Mouse (Mus musculus) myocyte (in vitro differentiated cells): ENCODE data around the gene Olfr286. TPM values are rescaled to one million over a fixed set of nuclear protein-coding genes. Genes with fewer than 3 reads are reported as not detected.

Experiments
- H3K27me3 ChIP-seq: one replicate; pipeline ENCODE4 v1.6.1; 2011; ENCODE audit not compliant: control insufficient read depth, insufficient read depth, insufficient read length
- H3K36me3 ChIP-seq: one replicate; pipeline ENCODE4 v1.6.1; 2011; ENCODE audit not compliant: control insufficient read depth, insufficient read depth
- H3K4me2 ChIP-seq: one replicate; pipeline ENCODE4 v1.6.1; 2011; ENCODE audit warnings: low read depth, control low read depth
- H3K4me3 ChIP-seq: one replicate; pipeline ENCODE4 v1.5.1; 2011; ENCODE audit warnings: mild to moderate bottlenecking, control low read depth, moderate library complexity
- H3K79me2 ChIP-seq: one replicate; pipeline ENCODE4 v1.6.1; 2011; ENCODE audit not compliant: control insufficient read depth, insufficient read depth
- H3ac ChIP-seq: one replicate; pipeline ENCODE4 v1.6.1; 2011; ENCODE audit not compliant: control insufficient read depth, insufficient read length
- CEBPB ChIP-seq: IDR thresholded peaks from 2 replicates; pipeline ENCODE4 v1.6.1; 2011; ENCODE audit warnings: mild to moderate bottlenecking, moderate library complexity; ENCODE audit not compliant: poor library complexity, insufficient read depth, severe bottlenecking
- E2F4 ChIP-seq: IDR thresholded peaks from one replicate; pipeline ENCODE4 v1.6.1; 2011; ENCODE audit warnings: mild to moderate bottlenecking, control low read depth, moderate library complexity; ENCODE audit not compliant: insufficient read depth
- MAX ChIP-seq: IDR thresholded peaks from one replicate; pipeline ENCODE4 v1.6.1; 2011; ENCODE audit warnings: low read depth, mild to moderate bottlenecking, control low read depth
- MYOD1 ChIP-seq, 3 experiments: IDR thresholded peaks; one replicate each; pipeline ENCODE4 v1.6.1; 2011; ENCODE audit warnings: control low read depth in 2 of 3, low read depth in 2 of 3, mild to moderate bottlenecking in 2 of 3, moderate library complexity in 1 of 3; ENCODE audit not compliant: insufficient read length in 2 of 3, control insufficient read depth in 1 of 3
- MYOG ChIP-seq, 3 experiments: IDR thresholded peaks; one replicate each; pipeline ENCODE4 v1.6.1; 2011; ENCODE audit warnings: control low read depth in 2 of 3, low read depth in 2 of 3, mild to moderate bottlenecking in 2 of 3; ENCODE audit not compliant: insufficient read length in 2 of 3, control insufficient read depth in 1 of 3, insufficient read depth in 1 of 3
- POLR2A ChIP-seq: IDR thresholded peaks from one replicate; pipeline ENCODE4 v1.6.1; 2011; ENCODE audit warnings: low read depth, mild to moderate bottlenecking, control low read depth, moderate library complexity; ENCODE audit not compliant: insufficient read length
- POLR2AphosphoS2 ChIP-seq: IDR thresholded peaks from one replicate; pipeline ENCODE4 v1.6.1; 2011; ENCODE audit warnings: low read depth, control low read depth; ENCODE audit not compliant: insufficient read length
- REST ChIP-seq: IDR thresholded peaks from one replicate; pipeline ENCODE4 v1.6.1; 2011; ENCODE audit warnings: mild to moderate bottlenecking, control low read depth, moderate library complexity; ENCODE audit not compliant: insufficient read depth, insufficient read length
- SRF ChIP-seq: IDR thresholded peaks from one replicate; pipeline ENCODE4 v1.6.1; 2011; ENCODE audit warnings: low read depth; ENCODE audit not compliant: control insufficient read depth, insufficient read length
- TCF12 ChIP-seq: IDR thresholded peaks from one replicate; pipeline ENCODE4 v1.6.1; 2011; ENCODE audit warnings: mild to moderate bottlenecking, control low read depth; ENCODE audit not compliant: poor library complexity, insufficient read depth, severe bottlenecking
- TCF3 ChIP-seq: IDR thresholded peaks from one replicate; pipeline ENCODE4 v1.6.1; 2011; ENCODE audit warnings: low read depth, control low read depth; ENCODE audit not compliant: insufficient read length
- USF1 ChIP-seq: IDR thresholded peaks from one replicate; pipeline ENCODE4 v1.6.1; 2011; ENCODE audit warnings: low read depth, mild to moderate bottlenecking, control low read depth, moderate library complexity
- polyA plus RNA-seq: library from polyadenylated mRNA; unstranded; fragments of >200 nt; fragmentation: generic; extraction: Trizol; gene quantifications from one replicate; pipeline ENCODE4 v1.2.1, GENCODE M21; 2012; ENCODE audit warnings: missing spikeins

Olfr286 gene
- polyA plus RNA-seq: not detected

- Histone ChIP-seq H3K79me2 (no peaks in the 10 kb centered on the region), H3K4me2 (no peak within 1 kb of the TSS), H3K27me3 (peaks cover 25% of the 10 kb centered on the region), H3ac (no peak within 1 kb of the TSS), H3K4me3 (no peak within 1 kb of the TSS), H3K36me3 (no peaks in the 10 kb centered on the region)
- no peak for TF ChIP-seq MYOG (IDR thresholded peaks at IDR 0.05; ENCODE audit: control insufficient read depth in 1 of 3, insufficient read depth in 1 of 3, insufficient read length in 2 of 3, low read depth in 2 of 3)
- TF ChIP-seq USF1: no peak
- TF ChIP-seq TCF12: no peak
- TF ChIP-seq TCF3: no peak
- no peak for TF ChIP-seq MYOD1 (IDR thresholded peaks at IDR 0.05; ENCODE audit: control insufficient read depth in 1 of 3, insufficient read length in 2 of 3, low read depth in 2 of 3)
- TF ChIP-seq MAX: no peak
- TF ChIP-seq SRF: no peak
- no peak for TF ChIP-seq REST
- TF ChIP-seq E2F4: no peak
- TF ChIP-seq POLR2A: no peak
- TF ChIP-seq POLR2AphosphoS2: no peak
- no peak for TF ChIP-seq CEBPB
Measured at GRCm38 (mm10) chr15:98234350-98234749, at the start of gene Olfr286. TSS of gene Olfr286 (minus strand) at chr15:98234450.

GRCm38 (mm10) chr15:98257776-98258175, 23.5 kb upstream of the Olfr286 start:
- Histone ChIP-seq H3K4me2 (no peak overlapping the region), H3K36me3 (no peaks in the 10 kb centered on the region), H3K4me3 (no peak overlapping the region), H3ac (no peak overlapping the region), H3K27me3 (no peaks in the 10 kb centered on the region), H3K79me2 (no peaks in the 10 kb centered on the region)
- no peak for TF ChIP-seq USF1
- TF ChIP-seq MYOG (IDR thresholded peaks at IDR 0.05; ENCODE audit: control insufficient read depth in 1 of 3, insufficient read depth in 1 of 3, insufficient read length in 2 of 3, low read depth in 2 of 3): no peak
- TF ChIP-seq POLR2A: no peak
- TF ChIP-seq POLR2AphosphoS2: no peak
- no peak for TF ChIP-seq CEBPB
- TF ChIP-seq REST: no peak
- TF ChIP-seq MYOD1 (IDR thresholded peaks at IDR 0.05; ENCODE audit: control insufficient read depth in 1 of 3, insufficient read length in 2 of 3, low read depth in 2 of 3): no peak
- TF ChIP-seq TCF12: no peak
- no peak for TF ChIP-seq TCF3
- no peak for TF ChIP-seq MAX
- TF ChIP-seq SRF: no peak
- TF ChIP-seq E2F4: no peak

- Histone ChIP-seq H3K79me2 (no peaks in the 10 kb centered on the region), H3ac (no peak within 1 kb of the TSS), H3K4me3 (no peak within 1 kb of the TSS), H3K36me3 (no peaks in the 10 kb centered on the region), H3K27me3 (no peaks in the 10 kb centered on the region), H3K4me2 (no peak within 1 kb of the TSS)
- no peak for TF ChIP-seq TCF3
- TF ChIP-seq E2F4: no peak
- TF ChIP-seq POLR2AphosphoS2: no peak
- no peak for TF ChIP-seq CEBPB
- no peak for TF ChIP-seq USF1
- no peak for TF ChIP-seq TCF12
- no peak for TF ChIP-seq MYOG (IDR thresholded peaks at IDR 0.05; ENCODE audit: control insufficient read depth in 1 of 3, insufficient read depth in 1 of 3, insufficient read length in 2 of 3, low read depth in 2 of 3)
- TF ChIP-seq REST: no peak
- TF ChIP-seq SRF: no peak
Measured at GRCm38 (mm10) chr15:98257193-98257592, 22.9 kb upstream of the Olfr286 start, which contains the start of gene H1fnt. TSS of gene H1fnt (minus strand) at chr15:98257293.

GRCm38 (mm10) chr15:98256271-98256670, 22.0 kb upstream of the Olfr286 start:
- no peak overlapping the region for H3ac ChIP-seq
- H3K4me2 ChIP-seq: no peak overlapping the region
- no peaks in the 10 kb centered on the region for H3K36me3 ChIP-seq
- no peaks in the 10 kb centered on the region for H3K79me2 ChIP-seq
- H3K27me3 ChIP-seq: no peaks in the 10 kb centered on the region
- H3K4me3 ChIP-seq: no peak overlapping the region
- TF ChIP-seq SRF (no peak), REST (no peak)

- Histone ChIP-seq H3ac (no peak overlapping the region), H3K27me3 (peaks cover 21% of the 10 kb centered on the region), H3K36me3 (no peaks in the 10 kb centered on the region), H3K79me2 (no peaks in the 10 kb centered on the region), H3K4me2 (no peak overlapping the region), H3K4me3 (no peak overlapping the region)
- TF ChIP-seq SRF (no peak), MAX (no peak), MYOG (IDR thresholded peaks at IDR 0.05; ENCODE audit: control insufficient read depth in 1 of 3, insufficient read depth in 1 of 3, insufficient read length in 2 of 3, low read depth in 2 of 3) (no peak), REST (no peak), USF1 (no peak)
Measured at GRCm38 (mm10) chr15:98235442-98235841, 1.2 kb upstream of the Olfr286 start.
